Mouse (Mus musculus): Measurements from ENCODE around the gene Map3k10. TPM values are rescaled to one million over a fixed set of nuclear protein-coding genes. Genes with fewer than 3 reads are reported as not detected.
A peak's percentile ranks its signal among the peaks of the same experiment; 100 is the strongest.
"Not testable (repeated sequence)": the region's sequence is repeated elsewhere in the genome, so short reads cannot be mapped to it uniquely, and the experiment has no call there.

Gene Map3k10
- total RNA-seq, 2 experiments from 2014 or later: 30.6 to 34.2 TPM

- no peak for DNase-seq
- intact Hi-C loops (cut with DNase I): no loop called here
Observed at GRCm38 (mm10) chr7:27656600-27656999, 17.8 kb downstream of the Map3k10 start.

GRCm38 (mm10) chr7:27655545-27655944 lies 18.9 kb downstream of the Map3k10 start:
- intact Hi-C loops (cut with DNase I): loop anchor here (2.0 kb wide), 1 partner anchor 29 kb away; no protein-coding TSS in a partner anchor
- DNase-seq: no peak

- no peak for DNase-seq
- intact Hi-C loops (cut with DNase I): loop anchor here (2.0 kb wide), 1 partner anchor 30 kb away; no protein-coding TSS in a partner anchor
Observed at GRCm38 (mm10) chr7:27654607-27655276, 19.7 kb downstream of the Map3k10 start.

GRCm38 (mm10) chr7:27653681-27654437 lies 20.5 kb downstream of the Map3k10 start, which contains the start of gene Ttc9b:
Ttc9b (plus strand) TSS chr7:27653915.
- intact Hi-C loops (cut with DNase I): loop anchor here (2.0 kb wide), 1 partner anchor 31 kb away; no protein-coding TSS in a partner anchor
- no peak for DNase-seq

GRCm38 (mm10) chr7:27650949-27651348 lies 23.4 kb downstream of the Map3k10 start:
- peak; percentile 55 to 68 for DNase-seq
- intact Hi-C loops (cut with DNase I): no loop called here

- intact Hi-C loops (cut with DNase I): no loop called here
- DNase-seq: no peak
Observed at GRCm38 (mm10) chr7:27649723-27650122, 24.7 kb downstream of the Map3k10 start.

- intact Hi-C loops (cut with DNase I): no loop called here
- no peak for DNase-seq
Observed at GRCm38 (mm10) chr7:27647281-27648002, 27.0 kb downstream of the Map3k10 start.

GRCm38 (mm10) chr7:27646516-27646915 lies 27.9 kb downstream of the Map3k10 start:
- no peak for DNase-seq
- intact Hi-C loops (cut with DNase I): no loop called here

- intact Hi-C loops (cut with DNase I): loop anchor here (5.0 kb wide), 1 partner anchor 67 kb away; no protein-coding TSS in a partner anchor
- no peak for DNase-seq
Observed at GRCm38 (mm10) chr7:27644471-27644870, 29.9 kb downstream of the Map3k10 start.

- DNase-seq; intact Hi-C loops (cut with DNase I): not testable (repeated sequence)
Observed at GRCm38 (mm10) chr7:27635094-27635493, 39.3 kb downstream of the Map3k10 start.

- intact Hi-C loops (cut with DNase I): no loop called here
- DNase-seq: no peak
Observed at GRCm38 (mm10) chr7:27634691-27635090, 39.7 kb downstream of the Map3k10 start.

- no peak for DNase-seq
- intact Hi-C loops (cut with DNase I): no loop called here
Observed at GRCm38 (mm10) chr7:27633166-27633565, 41.2 kb downstream of the Map3k10 start.

GRCm38 (mm10) chr7:27631439-27631838 lies 43.0 kb downstream of the Map3k10 start:
- DNase-seq: no peak
- intact Hi-C loops (cut with DNase I): no loop called here

GRCm38 (mm10) chr7:27628816-27629215 lies 45.6 kb downstream of the Map3k10 start:
- intact Hi-C loops (cut with DNase I); DNase-seq: not testable (repeated sequence)

- intact Hi-C loops (cut with DNase I): no loop called here
- no peak for DNase-seq
Observed at GRCm38 (mm10) chr7:27628190-27628589, 46.2 kb downstream of the Map3k10 start.

- intact Hi-C loops (cut with DNase I): no loop called here
- DNase-seq: no peak
Observed at GRCm38 (mm10) chr7:27627707-27628106, 46.7 kb downstream of the Map3k10 start.

- intact Hi-C loops (cut with DNase I): no loop called here
- DNase-seq: no peak
Observed at GRCm38 (mm10) chr7:27624967-27625366, 49.4 kb downstream of the Map3k10 start.

GRCm38 (mm10) chr7:27622234-27622633 lies 52.2 kb downstream of the Map3k10 start:
- intact Hi-C loops (cut with DNase I): no loop called here
- no peak for DNase-seq

GRCm38 (mm10) chr7:27621028-27621427 lies 53.4 kb downstream of the Map3k10 start:
- intact Hi-C loops (cut with DNase I): no loop called here
- no peak for DNase-seq

- no peak for DNase-seq
- intact Hi-C loops (cut with DNase I): no loop called here
Observed at GRCm38 (mm10) chr7:27613751-27614499, 60.5 kb downstream of the Map3k10 start.
